Mouse (Mus musculus) E14TG2a.4 (cell line): ENCODE results near the gene Itpr3.

ENCODE experiments used
- CTCF ChIP-seq: conservative IDR thresholded peaks from 2 replicates; pipeline ENCODE4 v1.5.1; 2014; ENCODE audit warnings: low read length
- NANOG ChIP-seq: IDR thresholded peaks from 2 replicates; pipeline ENCODE4 v1.6.1; 2014; ENCODE audit warnings: borderline replicate concordance, low read length, mixed read lengths

DNA sequence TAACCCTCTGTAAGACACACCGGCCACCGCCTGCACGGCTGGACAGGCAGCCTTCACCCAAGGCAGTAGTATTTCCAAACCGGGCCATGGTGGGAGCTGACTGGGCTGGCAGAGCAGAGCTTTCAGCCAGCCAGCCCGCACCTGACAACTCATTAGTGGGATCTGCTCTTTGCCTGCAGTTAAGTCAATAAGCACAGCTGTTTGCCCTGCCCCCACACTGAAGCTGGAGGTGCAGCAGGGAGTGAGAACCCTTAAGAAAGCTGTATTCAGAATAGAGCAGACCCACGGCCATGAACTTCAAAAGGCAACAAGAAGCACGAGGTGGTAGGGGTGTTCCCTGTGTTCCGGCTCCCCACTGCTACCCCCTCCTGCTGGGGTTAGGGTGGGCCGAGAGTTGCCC is 73.1 kb downstream of the Itpr3 start:
- TF ChIP-seq CTCF (no peak), NANOG (no peak)
